Mouse (Mus musculus) embryo, embryonic 9.5 days (tissue): ENCODE data around the gene Cbx4.
A peak's percentile ranks its signal among the peaks of the same experiment; 100 is the strongest.

Experiments used
- DNase-seq: peaks from one replicate; pipeline ENCODE4 v3.0.0-alpha.2; 2017; ENCODE audit errors: extremely low spot score

Cbx4 gene

GRCm38 (mm10) chr11:119056301-119057211 lies 29.5 kb downstream of the Cbx4 start:
- peak; percentile 77 for DNase-seq

- DNase-seq = peak; percentile 23
Measured at GRCm38 (mm10) chr11:119055571-119056131, 30.4 kb downstream of the Cbx4 start.

DNA sequence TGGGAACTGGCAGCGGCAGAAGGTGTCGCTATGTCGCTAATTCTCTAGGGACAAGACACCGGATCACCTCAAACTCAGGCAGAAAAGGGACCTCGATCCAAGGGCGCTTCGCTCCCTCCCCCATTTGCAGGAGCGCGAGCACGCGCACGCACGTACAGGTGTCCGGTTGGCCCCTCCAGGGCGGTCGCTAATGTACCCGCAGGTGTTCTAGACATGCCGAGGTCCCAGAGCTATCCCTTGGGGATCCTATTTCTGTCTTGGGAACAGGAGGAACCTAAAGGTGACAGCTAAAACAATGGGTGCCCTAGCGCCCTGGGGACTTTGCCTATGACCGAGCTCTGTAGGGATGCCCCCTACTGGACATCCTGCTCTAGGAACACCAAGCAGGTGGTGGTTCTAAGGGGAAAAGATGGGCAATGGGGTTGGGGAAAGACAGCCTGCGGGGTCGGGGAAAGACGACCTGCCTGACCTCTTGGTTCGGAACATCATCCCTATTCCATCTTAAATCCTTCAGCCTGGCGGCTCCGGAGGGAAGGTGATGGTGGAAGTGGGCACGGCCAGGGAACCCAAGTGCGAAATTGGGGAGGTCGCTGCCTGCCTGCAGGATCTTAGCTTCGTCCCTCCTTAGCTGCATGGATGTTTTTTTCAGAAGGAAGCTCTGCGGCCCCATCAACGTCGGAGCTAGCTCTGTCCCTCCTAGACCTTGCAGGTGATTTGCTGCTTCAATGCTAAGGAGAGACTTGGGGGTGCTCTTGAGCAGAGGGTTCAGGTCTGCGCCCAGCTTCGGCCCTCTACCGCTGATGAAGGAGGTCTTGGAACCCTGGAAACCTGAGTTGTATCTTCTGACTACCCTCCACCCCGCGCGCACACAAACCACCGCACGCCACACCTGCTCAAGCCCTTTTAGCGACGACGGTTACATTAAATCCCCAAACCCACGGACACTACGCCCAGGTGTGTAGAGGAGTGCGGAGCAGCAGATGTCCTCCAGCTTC lies 31.4 kb downstream of the Cbx4 start:
- DNase-seq = peak; percentile 49

DNA sequence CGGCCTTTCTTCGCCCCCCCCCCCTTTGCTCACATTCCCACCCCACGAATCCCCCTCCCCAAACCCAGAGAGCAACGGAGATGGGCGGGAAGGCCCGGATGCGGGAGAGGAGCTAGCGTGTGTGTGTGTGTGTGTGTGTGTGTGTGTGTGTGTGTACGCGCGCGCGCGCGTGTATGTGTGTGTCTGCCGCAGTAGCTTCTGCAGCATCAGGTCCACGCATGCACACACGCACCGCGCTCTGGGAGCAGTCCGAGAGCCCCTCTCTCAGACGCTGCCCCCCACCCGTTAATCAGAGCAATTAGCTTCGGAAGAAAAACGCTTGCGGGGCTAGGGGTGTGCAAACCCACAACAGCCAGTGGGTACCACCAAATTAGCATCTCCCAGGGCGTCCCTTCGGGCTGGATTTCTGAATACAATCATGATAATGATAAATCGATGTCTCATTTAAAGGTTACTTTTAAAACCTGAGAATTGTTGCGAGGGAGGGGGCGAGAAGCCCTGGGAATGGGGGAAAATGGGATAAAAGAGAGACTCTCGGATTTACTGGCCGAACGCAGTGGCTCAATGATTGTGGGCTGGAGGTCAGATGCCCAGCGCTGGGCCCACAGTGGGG lies 32.2 kb downstream of the Cbx4 start:
- DNase-seq = peak; percentile 38

GRCm38 (mm10) chr11:119053257-119053670 lies 32.8 kb downstream of the Cbx4 start:
- peak; percentile 86 for DNase-seq

DNA sequence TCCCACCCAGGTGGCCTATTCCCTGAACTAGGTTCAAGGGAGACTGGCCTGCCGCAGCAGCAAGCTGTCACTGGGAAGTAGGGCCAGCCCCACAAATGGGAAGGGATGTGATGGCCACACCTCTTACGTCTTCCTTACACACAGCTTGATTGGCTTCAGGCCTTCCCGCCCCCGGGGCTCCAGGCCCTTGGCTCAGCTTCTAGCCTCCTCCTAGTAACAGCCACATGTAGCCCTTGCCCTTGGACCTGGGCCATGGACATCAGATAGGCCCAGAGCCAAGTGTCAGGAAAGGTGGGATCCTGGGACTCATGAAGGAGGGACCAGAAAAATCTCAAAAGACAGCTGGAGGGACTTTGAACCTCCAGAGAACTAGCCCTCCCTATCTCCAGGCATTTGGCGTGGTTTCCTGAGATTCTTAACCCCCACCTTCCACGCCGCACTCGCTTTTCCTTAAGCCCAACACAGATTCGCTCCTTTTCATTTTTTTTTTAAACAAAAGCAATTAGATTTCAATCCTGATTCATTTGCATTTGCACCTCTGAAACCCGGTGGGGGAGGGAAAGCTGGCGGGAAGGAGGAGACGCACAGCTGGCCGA lies 33.3 kb downstream of the Cbx4 start:
- DNase-seq = peak; percentile 53

DNA sequence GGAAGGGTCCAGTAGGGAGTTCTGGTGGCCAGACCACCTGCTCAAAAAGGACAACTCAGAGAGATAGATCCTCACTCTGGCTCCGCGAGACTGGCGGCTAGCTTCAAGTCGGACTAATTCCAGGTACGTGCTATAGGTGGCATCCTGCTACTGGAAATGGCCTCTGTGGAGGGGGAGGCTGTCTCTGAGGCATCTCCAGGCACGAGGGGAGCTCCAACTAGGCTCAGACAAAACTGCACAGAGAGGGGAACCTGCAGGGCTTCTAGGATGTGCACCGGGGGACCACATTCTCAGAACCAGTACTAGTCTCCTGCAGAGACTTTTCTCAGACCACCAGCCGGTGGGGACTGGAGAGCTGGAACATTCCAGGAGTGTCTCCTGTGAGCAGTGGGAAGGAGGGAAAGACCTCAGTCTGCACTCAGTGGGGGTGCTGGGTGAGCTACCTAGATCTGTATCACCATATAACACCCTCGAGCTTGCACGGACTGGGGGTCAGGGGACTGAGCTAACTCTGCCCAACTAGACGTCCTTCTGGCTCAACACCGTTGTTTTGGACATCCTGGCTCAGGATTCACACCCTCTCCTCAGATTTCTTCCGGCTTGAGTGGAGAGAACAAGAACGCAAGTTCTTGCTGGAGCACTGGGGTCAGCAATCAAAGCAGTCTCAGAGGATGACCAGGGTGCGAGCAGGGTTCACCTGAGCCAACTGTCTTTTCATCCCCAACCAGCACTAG lies 33.9 kb downstream of the Cbx4 start:
- peak; percentile 41 for DNase-seq

- no peak for DNase-seq
Measured at GRCm38 (mm10) chr11:119051426-119051825, 34.6 kb downstream of the Cbx4 start.

DNA sequence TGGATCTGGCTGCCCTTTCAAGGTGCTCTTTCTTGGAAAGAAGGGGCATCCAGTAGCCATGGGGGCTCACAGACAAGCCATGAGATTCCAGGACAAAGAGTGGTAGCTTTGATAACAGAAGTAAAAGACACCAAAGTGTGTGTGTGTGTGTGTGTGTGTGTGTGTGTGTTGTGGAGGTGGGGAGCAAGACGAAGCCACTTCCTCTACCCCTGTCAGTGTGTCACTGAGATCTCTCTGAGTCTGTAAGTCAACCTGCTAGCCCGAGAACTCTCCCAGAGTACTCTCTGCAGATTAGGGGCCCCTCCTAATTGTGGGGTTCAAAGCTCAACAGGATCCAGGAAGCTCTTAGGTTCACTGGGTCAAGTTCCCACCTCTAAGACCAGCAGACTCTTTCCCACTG lies 35.7 kb downstream of the Cbx4 start:
- DNase-seq = no peak

DNA sequence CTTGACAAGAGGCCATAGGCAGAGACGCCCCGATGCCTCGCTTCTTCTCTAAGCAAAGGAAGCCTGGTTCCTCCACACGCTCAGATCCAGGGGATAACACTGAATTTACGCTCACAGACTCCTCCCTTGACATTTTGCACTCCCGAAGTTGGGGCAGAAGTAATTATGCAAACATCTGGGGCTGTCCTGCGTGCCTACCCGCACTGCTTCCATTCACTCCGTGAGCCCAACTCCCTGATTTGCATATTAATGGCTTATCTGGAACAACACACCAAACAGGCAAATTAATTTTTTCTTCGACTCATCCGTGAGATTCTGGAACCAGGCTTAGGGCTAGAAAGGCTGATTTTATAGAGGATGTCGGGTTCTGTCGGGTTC lies 37.9 kb downstream of the Cbx4 start:
- DNase-seq = peak; percentile 37

GRCm38 (mm10) chr11:119047261-119048132 lies 38.5 kb downstream of the Cbx4 start:
- peak; percentile 60 for DNase-seq

DNA sequence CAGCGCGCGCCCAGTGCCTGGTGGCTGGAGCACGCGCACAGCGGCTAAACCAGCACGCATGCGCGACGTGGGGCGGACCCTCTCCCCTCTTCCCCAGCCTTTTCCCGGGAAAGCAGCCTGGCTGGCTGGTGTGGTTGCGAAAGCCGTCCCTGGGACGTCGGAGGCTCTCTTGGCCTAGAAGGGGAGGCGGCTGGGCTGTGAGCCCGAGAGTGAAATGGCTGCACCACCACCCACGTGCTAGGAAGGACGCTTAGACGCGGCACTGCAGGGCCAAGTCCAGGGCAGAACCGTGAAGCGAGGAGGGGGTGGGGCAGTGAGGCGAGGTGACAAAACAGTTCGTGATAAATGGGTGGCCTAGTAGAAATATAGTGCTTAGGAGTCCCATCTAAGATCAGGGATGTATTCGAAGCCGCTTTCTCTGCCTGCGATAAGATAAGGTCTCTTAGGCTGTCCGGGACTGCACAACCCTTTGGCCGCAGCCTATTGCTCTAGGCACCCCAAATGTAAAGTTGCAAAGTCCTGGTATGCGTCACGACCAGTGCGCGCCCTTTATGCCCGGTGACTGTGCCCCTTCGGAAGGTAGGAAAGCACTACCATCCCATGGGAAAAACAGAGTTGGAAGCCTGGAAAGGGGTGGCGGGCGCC lies 39.3 kb downstream of the Cbx4 start:
- peak; percentile 69 for DNase-seq

GRCm38 (mm10) chr11:119044551-119045337 lies 41.3 kb downstream of the Cbx4 start:
- DNase-seq = peak; percentile 46

DNA sequence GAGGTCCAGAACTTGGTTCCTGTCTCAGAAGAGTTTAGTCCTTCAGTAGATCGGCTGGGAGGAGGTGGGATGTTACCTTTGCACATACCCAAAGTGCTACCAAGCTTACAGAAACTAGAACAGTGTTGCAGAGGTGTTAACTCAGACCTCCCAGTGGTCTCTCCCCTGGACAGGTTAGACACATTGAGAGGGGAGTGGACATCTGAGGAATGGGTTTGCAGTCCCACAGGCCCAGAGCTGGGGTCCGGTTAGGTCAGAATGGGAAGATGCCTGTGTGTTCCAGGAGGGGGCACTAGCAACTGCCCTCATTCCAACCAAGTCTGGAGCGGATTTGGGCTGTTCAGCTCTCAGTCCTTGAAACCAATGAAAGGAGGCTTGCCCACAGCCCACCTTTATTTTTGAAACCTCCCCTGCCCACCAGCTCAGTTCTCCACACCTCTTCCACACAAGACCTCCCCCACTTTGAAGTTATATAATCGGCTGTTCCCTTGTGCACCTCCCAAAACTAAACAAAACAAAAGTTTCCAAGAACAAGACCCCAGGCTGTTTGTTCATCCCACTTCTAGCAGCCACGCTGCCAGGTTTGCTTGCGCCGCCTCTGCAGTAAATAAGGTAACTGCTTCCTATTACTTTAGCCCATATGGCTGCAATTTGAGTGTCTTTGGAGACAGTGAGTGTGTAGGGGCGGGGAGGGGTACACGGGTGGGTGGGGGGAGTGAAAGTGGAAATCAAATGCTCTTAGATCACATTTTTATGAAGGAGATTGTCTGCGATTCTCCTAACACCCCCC lies 42.1 kb downstream of the Cbx4 start:
- DNase-seq = peak; percentile 68

GRCm38 (mm10) chr11:119043273-119043540 lies 42.8 kb downstream of the Cbx4 start:
- DNase-seq = no peak

DNA sequence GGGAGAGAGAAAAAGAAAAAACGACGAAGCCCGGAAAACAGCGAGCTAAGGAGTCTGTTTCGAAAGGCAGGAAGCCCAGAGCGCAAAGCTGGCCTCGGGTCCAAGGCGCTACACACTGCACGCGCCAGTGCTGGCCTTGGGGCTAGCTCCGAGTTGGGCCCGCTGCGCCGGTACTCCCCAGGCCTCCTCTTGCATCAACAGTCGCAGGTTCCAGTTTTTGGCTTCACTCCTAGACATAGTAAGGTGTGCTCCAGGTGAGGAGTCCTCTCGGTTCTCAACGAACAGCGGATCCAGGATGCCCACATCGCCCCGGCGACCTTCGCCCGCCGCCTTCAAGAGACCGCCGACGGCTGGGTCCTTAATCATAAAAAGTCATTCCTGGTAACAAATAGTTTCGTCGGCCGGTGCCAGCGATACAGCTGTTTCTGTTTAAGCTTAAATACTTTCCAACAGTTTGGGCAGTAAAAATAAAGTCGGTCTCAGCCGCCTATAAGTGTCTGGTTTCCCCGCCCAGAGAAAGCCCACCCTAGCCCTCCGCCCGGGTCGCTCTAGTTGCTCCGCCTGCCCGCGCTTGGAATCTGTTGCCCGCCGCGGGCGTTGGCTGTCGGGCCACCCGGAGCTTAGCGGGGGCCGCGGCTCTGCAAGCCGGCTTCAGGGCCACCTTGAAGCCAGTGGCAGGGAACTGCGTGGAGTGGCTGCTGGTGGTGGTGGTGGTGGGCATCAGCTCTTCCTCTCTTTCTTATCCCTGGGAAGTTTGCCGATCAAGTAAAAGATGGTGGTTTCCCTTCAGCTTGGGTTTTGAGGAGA lies 43.4 kb downstream of the Cbx4 start:
- peak; percentile 53 for DNase-seq
